ENCODE assay signal across 7 mouse cellular contexts in the genomic region with DNA sequence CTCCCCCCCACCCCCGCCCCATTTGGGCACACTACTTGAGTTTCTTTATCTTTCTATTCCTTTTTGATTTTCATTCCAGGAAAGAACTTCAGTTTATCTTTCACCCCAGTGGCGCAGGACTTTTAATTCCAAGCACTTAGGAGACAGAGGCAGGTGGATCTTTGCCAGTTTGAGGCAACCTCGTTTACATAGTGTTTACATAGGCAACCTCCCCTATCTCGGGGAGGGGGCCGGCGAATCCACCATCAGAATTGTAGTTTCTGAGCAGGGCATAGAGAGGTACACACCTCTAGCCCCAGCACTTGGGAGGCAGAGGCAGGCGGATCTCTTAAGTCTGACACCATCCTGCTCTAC. TPM values are rescaled to one million over a fixed set of nuclear protein-coding genes. Genes with fewer than 3 reads are reported as not detected.
DNase-seq lines count a peak whose midpoint lies in the region; ATAC-seq and TF ChIP-seq lines count a peak whose summit lies in the region.

No protein-coding gene starts in this region.

- peak overlapping the region; percentile 98 for H3K27ac ChIP-seq in lung, postnatal 0 days (ENCODE audit: low read length)
- H3K27ac ChIP-seq in embryonic facial prominence, embryonic 15.5 days (replicated peaks) = no peak overlapping the region
- peak overlapping the region; percentile 97; the same call in 1 of the 2 replicates for H3K27ac ChIP-seq in stomach, embryonic 15.5 days

- H3K4me3 ChIP-seq in lung, postnatal 0 days (ENCODE audit: low read depth, low read length) = peak overlapping the region; percentile 93
- H3K4me3 ChIP-seq in embryonic facial prominence, embryonic 15.5 days (replicated peaks) = peak overlapping the region; percentile 93
- peak overlapping the region; percentile 85 for H3K4me3 ChIP-seq in stomach, embryonic 15.5 days (replicated peaks)

- H3K4me2 ChIP-seq in lung, postnatal 0 days (replicated peaks; ENCODE audit: low read depth, low read length) = peak overlapping the region; percentile 72
- H3K4me2 ChIP-seq in embryonic facial prominence, embryonic 15.5 days (replicated peaks) = peak overlapping the region; percentile 77
- H3K4me2 ChIP-seq in stomach, embryonic 15.5 days = peak overlapping the region; percentile 82

- ATAC-seq in lung, postnatal 0 days = no peak
- ATAC-seq in embryonic facial prominence, embryonic 15.5 days (ENCODE audit: insufficient number of reproducible peaks, low FRiP score, low TSS enrichment, low read depth) = no peak
- no peak for ATAC-seq in stomach, embryonic 15.5 days (ENCODE audit: insufficient read depth, low FRiP score, low read depth)

- DNase-seq in lung, postnatal 0 days (ENCODE audit: low spot score) = no peak
- no peak for DNase-seq in lung, postnatal 4 days
- peak; percentile 28 for DNase-seq in kidney, postnatal 10 days
- DNase-seq in right cerebral cortex, postnatal 25 days = no peak
- no peak for DNase-seq in layer of hippocampus, adult 18-20 months (ENCODE audit: low spot score in 2 of 2)

- H3K9me3 ChIP-seq in lung, postnatal 0 days (ENCODE audit: low read length) = no peaks in the 10 kb centered on the region
- H3K9me3 ChIP-seq in embryonic facial prominence, embryonic 15.5 days (replicated peaks) = no peaks in the 10 kb centered on the region
- H3K9me3 ChIP-seq in stomach, embryonic 15.5 days = no peaks in the 10 kb centered on the region

- H3K27me3 ChIP-seq in lung, postnatal 0 days (replicated peaks; ENCODE audit: insufficient read depth, low read length) = no peaks in the 10 kb centered on the region
- H3K27me3 ChIP-seq in embryonic facial prominence, embryonic 15.5 days = no peaks in the 10 kb centered on the region
- no peaks in the 10 kb centered on the region for H3K27me3 ChIP-seq in stomach, embryonic 15.5 days (replicated peaks)

- H3K36me3 ChIP-seq in lung, postnatal 0 days (ENCODE audit: insufficient read depth, low read length) = 0 out of 2 replicates have a peak, but pooled peaks cover 4% of the 10 kb centered on the region
- H3K36me3 ChIP-seq in embryonic facial prominence, embryonic 15.5 days = peaks cover 17% of the 10 kb centered on the region
- H3K36me3 ChIP-seq in stomach, embryonic 15.5 days = no peaks in the 10 kb centered on the region

- TF ChIP-seq EP300 in lung, postnatal 0 days (IDR thresholded peaks at IDR 0.05) = 0 out of 2 replicates have a peak, but pooled peaks have one; percentile 45

- TF ChIP-seq CTCF in lung, postnatal 0 days (IDR thresholded peaks at IDR 0.05) = no peak

- 15% methylated on average over 7 of the region's 7 CpGs for WGBS in lung, postnatal 0 days
- WGBS in embryonic facial prominence, embryonic 15.5 days = 30% methylated on average over 7 of the region's 7 CpGs
- WGBS in stomach, embryonic 15.5 days = 25% methylated on average over 7 of the region's 7 CpGs

- peaks cover 14% of the 10 kb centered on the region; the same call in 1 of the 2 replicates for H3K4me1 ChIP-seq in lung, postnatal 0 days (ENCODE audit: insufficient read depth, low read depth, low read length)
- peaks cover 64% of the 10 kb centered on the region for H3K4me1 ChIP-seq in embryonic facial prominence, embryonic 15.5 days
- H3K4me1 ChIP-seq in stomach, embryonic 15.5 days = peaks cover 40% of the 10 kb centered on the region

- H3K9ac ChIP-seq in lung, postnatal 0 days (replicated peaks; ENCODE audit: low read depth) = peak overlapping the region; percentile 96; the same call in 1 of the 2 replicates
- H3K9ac ChIP-seq in embryonic facial prominence, embryonic 15.5 days = peak overlapping the region; percentile 97
- peak overlapping the region; percentile 93; the same call in 1 of the 2 replicates for H3K9ac ChIP-seq in stomach, embryonic 15.5 days

RNA-seq across cellular contexts. Expression of a gene that starts 2.1 kb away (rescaled TPM):
- 17.1 and 30.7 TPM in 2 replicates for polyA plus RNA-seq in lung, postnatal 0 days (2015; fragmentation: Nextera tagmentation; extraction: Ambion mirVana)
- polyA plus RNA-seq in embryonic facial prominence, embryonic 15.5 days (2015; fragmentation: Nextera tagmentation; extraction: Ambion mirVana) = 46.3 and 48.5 TPM in 2 replicates
- polyA plus RNA-seq in stomach, embryonic 15.5 days (2015; fragmentation: Nextera tagmentation; extraction: Ambion mirVana) = 35.6 and 36.3 TPM in 2 replicates
- total RNA-seq in layer of hippocampus, adult 18-20 months (2021) = 10 to 100 TPM; 49.9 to 58.2 TPM

RNA-seq across cellular contexts. Expression of a gene that starts 6.9 kb away (rescaled TPM):
- polyA plus RNA-seq in lung, postnatal 0 days (2015; fragmentation: Nextera tagmentation; extraction: Ambion mirVana) = 0.37 and 0.61 TPM in 2 replicates
- 0.13 TPM in 1 of 2 replicates, not detected in the other for polyA plus RNA-seq in embryonic facial prominence, embryonic 15.5 days (2015; fragmentation: Nextera tagmentation; extraction: Ambion mirVana)
- 0.21 and 0.22 TPM in 2 replicates for polyA plus RNA-seq in stomach, embryonic 15.5 days (2015; fragmentation: Nextera tagmentation; extraction: Ambion mirVana)
- under 1 TPM; 0.25 to 0.54 TPM for total RNA-seq in layer of hippocampus, adult 18-20 months (2021)

RNA-seq across cellular contexts. Expression of a gene that starts 44.1 kb away (rescaled TPM):
- polyA plus RNA-seq in lung, postnatal 0 days (2015; fragmentation: Nextera tagmentation; extraction: Ambion mirVana) = 4.3 and 7.5 TPM in 2 replicates
- 31.0 and 31.9 TPM in 2 replicates for polyA plus RNA-seq in embryonic facial prominence, embryonic 15.5 days (2015; fragmentation: Nextera tagmentation; extraction: Ambion mirVana)
- polyA plus RNA-seq in stomach, embryonic 15.5 days (2015; fragmentation: Nextera tagmentation; extraction: Ambion mirVana) = 22.7 and 26.6 TPM in 2 replicates
- total RNA-seq in layer of hippocampus, adult 18-20 months (2021) = 10 to 100 TPM; 52.8 to 55.7 TPM
